Mouse (Mus musculus): ENCODE results near the gene Pxt1.

DNA sequence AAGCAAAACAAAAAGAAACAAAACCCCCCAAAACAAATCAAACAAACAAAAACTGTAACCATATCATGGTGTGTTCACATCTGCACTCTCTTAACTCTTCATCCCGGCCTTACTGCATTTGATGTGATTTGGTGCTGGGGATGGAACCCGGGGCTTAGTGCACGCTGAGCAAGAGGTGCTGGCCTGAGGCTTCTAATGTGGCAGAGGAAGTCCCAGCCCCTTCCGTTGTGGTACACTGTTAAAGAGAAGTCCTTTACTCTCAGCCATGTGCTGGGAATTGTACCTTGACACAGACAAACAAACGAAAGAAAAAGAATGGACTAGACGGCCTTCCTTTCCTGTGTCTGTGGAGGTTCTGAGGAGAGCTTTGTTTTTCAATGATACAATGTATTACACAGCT lies 21.5 kb downstream of the Pxt1 start:
- no peak for TF ChIP-seq EP300 (IDR thresholded peaks at IDR 0.05; ENCODE audit: low read depth)
- no peak for TF ChIP-seq CTCF (IDR thresholded peaks at IDR 0.05; ENCODE audit: low read depth)

All from liver, postnatal 0 days (tissue).